Mouse (Mus musculus) hindbrain, postnatal 0 days (tissue): ENCODE data around the gene H2-Ab1. TPM values are rescaled to one million over a fixed set of nuclear protein-coding genes. Genes with fewer than 3 reads are reported as not detected.

Experiments
- ATAC-seq: fragments of 200-750 bp; cut with Nextera tagmentation; 2 replicates; pipeline ENCODE4 v1.8.0; 2017; ENCODE audit warnings: mild to moderate bottlenecking, moderate TSS enrichment, moderate library complexity
- DNase-seq: peaks from one replicate; pipeline ENCODE4 v3.0.0-alpha.2; 2015; ENCODE audit warnings: low spot score
- H3K27ac ChIP-seq: fragments of 300-500 bp; sonication (generic); 2 replicates; pipeline ENCODE4 v1.5.1; 2014; ENCODE audit warnings: mild to moderate bottlenecking
- H3K27me3 ChIP-seq: fragments of 300-500 bp; sonication (generic); 2 replicates; pipeline ENCODE4 v1.6.1; 2014; ENCODE audit warnings: low read length, mixed read lengths; ENCODE audit not compliant: insufficient read depth
- H3K36me3 ChIP-seq: fragments of 300-500 bp; sonication (generic); 2 replicates; pipeline ENCODE4 v1.6.1; 2014; ENCODE audit warnings: low read length, mixed read lengths; ENCODE audit not compliant: insufficient read depth
- H3K4me1 ChIP-seq: fragments of 300-500 bp; sonication (generic); 2 replicates; pipeline ENCODE4 v1.6.1; 2014; ENCODE audit warnings: antibody characterized with exemption, low read length, mixed read lengths; ENCODE audit not compliant: insufficient read depth
- H3K4me2 ChIP-seq: fragments of 300-500 bp; sonication (generic); 2 replicates; pipeline ENCODE4 v1.6.1; 2014; ENCODE audit warnings: low read depth, mild to moderate bottlenecking, low read length, moderate library complexity, mixed read lengths
- H3K4me3 ChIP-seq: fragments of 300-500 bp; sonication (generic); 2 replicates; pipeline ENCODE4 v1.5.1; 2014; ENCODE audit warnings: low read length
- H3K9ac ChIP-seq: fragments of 300-500 bp; sonication (generic); replicated peaks from 2 replicates; pipeline ENCODE4 v1.6.1; 2014; ENCODE audit warnings: mild to moderate bottlenecking, low read length, moderate library complexity, mixed read lengths
- H3K9me3 ChIP-seq: fragments of 300-500 bp; sonication (generic); 2 replicates; pipeline ENCODE4 v1.6.1; 2016; ENCODE audit warnings: low read length, mixed read lengths
- CTCF ChIP-seq: IDR thresholded peaks from 2 replicates; pipeline ENCODE4 v1.5.1; 2016; ENCODE audit warnings: antibody characterized with exemption, control low read depth, low read depth
- WGBS: fragments of 180-500 bp; shearing (Covaris S2); extraction: QIAGEN DNeasy Blood & Tissue Kit; methylation state at CpG from one replicate; pipeline ENCODE4 v1.1.7; 2014; 5-methylcytosine and 5-hydroxymethylcytosine counted together
- polyA plus RNA-seq: library from polyadenylated mRNA; unstranded; fragments of >200 nt; fragmentation: Nextera tagmentation; extraction: Ambion mirVana; gene quantifications from 2 replicates; pipeline ENCODE4 v1.2.1, GENCODE M21; 2015
- total RNA-seq: library from RNA; depleted of rRNA; stranded (reverse); fragments of >200 nt; gene quantifications from 2 replicates; pipeline ENCODE4 v1.2.3, GENCODE M21; 2014

Gene H2-Ab1
- total and polyA plus RNA-seq, 2 experiments from 2014 or later: 1.1 to 2.9 TPM

DNA sequence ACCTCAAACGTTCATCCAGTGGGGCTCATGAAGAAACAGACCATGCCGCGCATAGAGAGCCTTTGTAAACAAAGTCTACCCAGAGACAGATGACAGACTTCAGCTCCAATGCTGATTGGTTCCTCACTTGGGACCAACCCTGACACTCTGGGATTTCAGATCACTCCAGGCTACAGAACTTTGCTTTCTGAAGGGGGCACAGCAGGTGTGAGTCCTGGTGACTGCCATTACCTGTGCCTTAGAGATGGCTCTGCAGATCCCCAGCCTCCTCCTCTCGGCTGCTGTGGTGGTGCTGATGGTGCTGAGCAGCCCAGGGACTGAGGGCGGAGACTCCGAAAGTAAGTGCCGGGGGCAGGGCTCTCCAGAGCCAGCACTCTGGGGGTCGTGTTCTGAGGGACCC, 5.6 kb downstream of the H2-Ab1 start:
- no peaks in the 10 kb centered on the region for H3K9me3 ChIP-seq
- H3K4me3 ChIP-seq: peak overlapping the region; percentile 42
- peak; percentile 83 for ATAC-seq
- H3K4me1 ChIP-seq: peaks cover 8% of the 10 kb centered on the region; the same call in 1 of the 2 replicates
- no peaks in the 10 kb centered on the region for H3K36me3 ChIP-seq
- H3K4me2 ChIP-seq: peak overlapping the region; percentile 88
- H3K27me3 ChIP-seq: peaks cover 10% of the 10 kb centered on the region
- no peak overlapping the region for H3K9ac ChIP-seq
- no peak for TF ChIP-seq CTCF
- 2% methylated on average over 8 of the region's 8 CpGs for WGBS
- DNase-seq: peak; percentile 93
- H3K27ac ChIP-seq: no peak overlapping the region

DNA sequence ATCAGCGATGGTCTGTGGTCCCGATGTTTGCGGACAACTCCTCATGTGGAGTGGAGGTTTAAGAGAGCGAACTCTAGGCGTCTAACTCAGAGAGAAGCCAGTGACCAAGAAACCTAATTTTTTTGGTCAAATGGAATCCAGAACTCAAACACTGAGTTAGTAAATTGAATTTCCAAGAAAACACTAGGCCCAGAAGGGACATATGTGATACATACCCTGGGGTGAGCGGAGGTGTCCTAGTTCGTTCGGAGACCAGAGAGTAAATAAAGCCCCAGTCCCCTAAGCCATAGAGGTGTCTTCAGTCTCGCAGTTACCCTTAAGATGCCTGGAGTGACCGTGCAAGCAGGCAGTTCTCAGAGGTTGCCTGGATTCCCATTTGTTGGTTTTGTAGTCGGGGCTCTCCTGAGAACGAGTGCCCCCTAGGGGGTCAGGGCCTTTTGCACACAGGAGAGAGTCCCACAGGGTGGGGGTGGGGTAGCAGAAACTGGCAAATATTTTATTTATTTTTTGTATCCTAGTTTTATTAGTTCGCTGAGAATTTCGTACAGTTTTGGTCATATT, 6.4 kb downstream of the H2-Ab1 start:
- ATAC-seq (no peak), DNase-seq (peak; percentile 37)
- no peak for TF ChIP-seq CTCF
- Histone ChIP-seq H3K4me2 (peak overlapping the region; percentile 88), H3K9ac (no peak overlapping the region), H3K9me3 (no peaks in the 10 kb centered on the region), H3K4me1 (peaks cover 8% of the 10 kb centered on the region; the same call in 1 of the 2 replicates), H3K4me3 (peak overlapping the region; percentile 42), H3K27ac (no peak overlapping the region), H3K27me3 (peaks cover 10% of the 10 kb centered on the region), H3K36me3 (no peaks in the 10 kb centered on the region)
- 4% methylated on average over 14 of the region's 14 CpGs for WGBS

DNA sequence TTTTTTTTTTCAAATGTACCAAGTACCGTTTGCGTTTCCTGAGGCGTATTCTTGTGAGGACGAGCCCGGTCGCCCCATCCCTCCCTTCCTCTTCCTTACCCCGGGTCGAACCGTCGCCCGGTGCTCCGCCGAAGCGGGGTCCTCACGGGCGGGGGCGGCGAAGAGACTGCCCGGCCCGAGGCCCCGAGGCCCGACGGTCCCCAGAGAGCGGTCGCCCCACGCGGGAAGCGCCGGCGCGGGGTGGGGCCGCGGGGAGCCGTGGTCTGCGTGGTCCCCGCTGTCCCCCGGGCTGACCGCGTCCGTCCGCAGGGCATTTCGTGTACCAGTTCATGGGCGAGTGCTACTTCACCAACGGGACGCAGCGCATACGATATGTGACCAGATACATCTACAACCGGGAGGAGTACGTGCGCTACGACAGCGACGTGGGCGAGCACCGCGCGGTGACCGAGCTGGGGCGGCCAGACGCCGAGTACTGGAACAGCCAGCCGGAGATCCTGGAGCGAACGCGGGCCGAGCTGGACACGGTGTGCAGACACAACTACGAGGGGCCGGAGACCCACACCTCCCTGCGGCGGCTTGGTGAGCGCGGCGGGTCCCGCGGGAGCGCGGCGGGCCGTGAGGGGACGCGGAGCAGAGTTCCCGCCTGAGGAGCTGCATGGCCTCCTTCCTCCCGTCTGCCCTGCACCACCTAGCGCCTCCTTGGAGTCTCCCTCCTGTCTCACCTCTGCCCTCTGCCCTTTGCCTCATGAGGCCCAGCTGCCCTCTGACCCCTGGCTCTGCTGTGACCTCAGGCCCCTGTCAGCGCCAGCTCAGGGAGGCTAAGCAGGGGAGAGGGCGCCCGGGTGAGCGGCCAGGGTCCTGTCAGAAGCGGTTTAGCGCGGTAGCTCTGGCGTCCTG, 7.2 kb downstream of the H2-Ab1 start:
- no peak overlapping the region for H3K27ac ChIP-seq
- no peak for TF ChIP-seq CTCF
- H3K36me3 ChIP-seq: no peaks in the 10 kb centered on the region
- H3K27me3 ChIP-seq: peaks cover 10% of the 10 kb centered on the region
- peak overlapping the region; percentile 46 for H3K9ac ChIP-seq
- peaks cover 8% of the 10 kb centered on the region; the same call in 1 of the 2 replicates for H3K4me1 ChIP-seq
- WGBS: under 1% methylated on average over 85 of the region's 93 CpGs
- ATAC-seq (no peak), DNase-seq (peak; percentile 34)
- H3K4me3 ChIP-seq: peak overlapping the region; percentile 42
- no peaks in the 10 kb centered on the region for H3K9me3 ChIP-seq
- peak overlapping the region; percentile 88 for H3K4me2 ChIP-seq

- H3K36me3 ChIP-seq: no peaks in the 10 kb centered on the region
- H3K4me1 ChIP-seq: peaks cover 8% of the 10 kb centered on the region; the same call in 1 of the 2 replicates
- no peak overlapping the region for H3K9ac ChIP-seq
- TF ChIP-seq CTCF: no peak
- no peaks in the 10 kb centered on the region for H3K9me3 ChIP-seq
- no peak for ATAC-seq
- no peak overlapping the region for H3K4me2 ChIP-seq
- no peak for DNase-seq
- no peak overlapping the region for H3K4me3 ChIP-seq
- H3K27ac ChIP-seq: no peak overlapping the region
- 76% methylated on average over 2 of the region's 2 CpGs for WGBS
- H3K27me3 ChIP-seq: peaks cover 10% of the 10 kb centered on the region
Observed at GRCm38 (mm10) chr17:34268262-34268661, 10.8 kb downstream of the H2-Ab1 start.

DNA sequence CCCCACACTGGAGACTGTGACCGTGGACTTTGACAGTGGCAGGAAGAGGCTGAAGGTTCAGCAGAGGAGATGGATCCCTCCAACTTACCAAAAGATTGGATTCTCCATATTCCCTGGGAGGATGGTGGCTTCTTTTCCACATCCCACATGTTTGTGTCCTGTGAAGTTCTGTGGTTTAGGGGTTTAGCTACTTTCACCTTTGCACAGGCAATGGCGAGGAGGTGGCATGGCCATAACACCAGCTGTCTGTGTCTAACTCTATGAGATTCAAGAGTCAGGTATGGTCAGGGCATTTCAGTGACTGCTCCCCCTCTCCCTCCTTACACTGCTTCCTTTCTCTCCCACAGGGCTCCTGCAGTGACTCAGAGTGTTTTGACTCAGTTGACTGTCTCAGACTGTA, 11.3 kb downstream of the H2-Ab1 start:
- no peak for DNase-seq
- H3K4me1 ChIP-seq: peaks cover 8% of the 10 kb centered on the region; the same call in 1 of the 2 replicates
- H3K9ac ChIP-seq: no peak overlapping the region
- no peaks in the 10 kb centered on the region for H3K36me3 ChIP-seq
- H3K4me2 ChIP-seq: no peak overlapping the region
- TF ChIP-seq CTCF: no peak
- no peak overlapping the region for H3K27ac ChIP-seq
- H3K27me3 ChIP-seq: peaks cover 10% of the 10 kb centered on the region
- no peak overlapping the region for H3K4me3 ChIP-seq
- no peak for ATAC-seq
- WGBS: 91% methylated on average over 2 of the region's 2 CpGs
- H3K9me3 ChIP-seq: no peaks in the 10 kb centered on the region

GRCm38 (mm10) chr17:34269817-34270216, 12.3 kb downstream of the H2-Ab1 start:
- H3K9ac ChIP-seq: no peak overlapping the region
- no peak for DNase-seq
- no peaks in the 10 kb centered on the region for H3K9me3 ChIP-seq
- no peak for ATAC-seq
- 77% methylated on average over 4 of the region's 4 CpGs for WGBS
- H3K4me3 ChIP-seq: no peak overlapping the region
- H3K27ac ChIP-seq: no peak overlapping the region
- no peak overlapping the region for H3K4me2 ChIP-seq
- no peaks in the 10 kb centered on the region for H3K36me3 ChIP-seq
- H3K4me1 ChIP-seq: peaks cover 3% of the 10 kb centered on the region; the same call in 1 of the 2 replicates
- peaks cover 6% of the 10 kb centered on the region; the same call in 1 of the 2 replicates for H3K27me3 ChIP-seq
- TF ChIP-seq CTCF: no peak
